Mouse (Mus musculus) c-Kit-positive CD71-positive TER-119-positive erythroid progenitor cells, embryonic 14.5 days (primary cell): ENCODE results near the gene Olfr472.
"Not testable (repeated sequence)": the region's sequence is repeated elsewhere in the genome, so short reads cannot be mapped to it uniquely, and the experiment has no call there.

Source experiments
- DNase-seq: peaks from one replicate; pipeline ENCODE4 v3.0.0-alpha.2; 2013; ENCODE audit warnings: low spot score

The Olfr472 gene

DNA sequence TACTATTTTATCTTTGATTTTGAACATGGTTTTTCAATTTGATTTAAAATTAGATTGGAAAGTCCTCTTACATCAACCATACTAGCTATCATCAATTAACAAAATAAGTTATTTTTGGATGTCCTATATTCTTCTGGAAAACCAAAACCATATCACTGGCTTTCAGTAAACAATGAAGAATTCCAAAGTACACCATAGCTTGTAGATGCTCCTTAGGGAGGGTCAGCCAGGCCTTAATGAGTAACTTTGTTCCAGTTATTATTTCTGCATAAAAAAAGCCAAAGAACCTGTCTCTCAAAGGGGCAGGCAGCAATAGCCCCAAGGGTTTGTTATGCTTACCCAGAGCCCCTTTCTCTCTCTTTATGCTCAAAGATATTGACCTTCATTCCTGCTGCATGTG, at the start of gene Olfr472:
Olfr472 (plus strand) TSS at position 301 of the 400 bp plus-strand sequence.
- no peak for DNase-seq

DNA sequence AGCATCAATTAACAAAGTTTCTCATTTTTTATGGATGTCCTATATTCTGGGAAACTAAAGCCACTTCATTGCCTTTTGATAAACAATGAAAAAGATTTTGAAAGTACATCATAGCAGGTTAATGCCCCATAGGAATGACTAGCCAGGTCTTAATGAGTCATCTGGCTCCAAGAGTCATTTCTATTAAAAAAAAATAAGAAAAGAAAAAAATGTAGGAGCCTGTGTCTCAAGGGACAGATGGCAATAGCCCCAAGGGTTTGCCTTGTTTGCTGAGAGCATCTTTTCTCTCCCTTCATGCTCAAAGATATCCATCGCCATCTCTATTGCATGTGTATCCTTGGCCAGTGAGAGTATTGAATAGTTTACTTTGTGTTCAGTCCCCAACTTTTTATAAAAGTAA, 32.4 kb downstream of the Olfr472 start, which contains the start of gene Olfr473:
Olfr473 (plus strand) TSS at position 301 of the 400 bp plus-strand sequence.
- no peak for DNase-seq

DNA sequence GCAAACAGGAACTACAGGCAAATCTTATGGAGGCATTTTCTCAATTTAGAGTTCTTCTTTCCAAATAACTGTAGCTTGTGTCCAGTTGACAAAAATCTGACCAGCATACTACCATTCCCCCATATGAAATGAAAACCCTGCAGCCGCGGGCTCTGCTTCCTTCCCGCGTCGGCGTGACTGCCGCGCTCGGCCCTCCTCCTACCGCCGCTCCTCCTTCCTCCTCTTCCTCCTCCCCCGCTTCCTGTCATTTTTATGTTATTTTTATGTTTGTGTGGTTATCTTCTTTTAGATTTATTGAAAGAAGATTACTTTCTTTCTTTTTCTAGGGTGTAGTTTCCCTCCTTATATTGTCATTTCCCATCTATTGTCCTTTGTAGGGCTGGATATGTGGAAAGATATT, 54.8 kb downstream of the Olfr472 start:
- DNase-seq = not testable (repeated sequence)

DNA sequence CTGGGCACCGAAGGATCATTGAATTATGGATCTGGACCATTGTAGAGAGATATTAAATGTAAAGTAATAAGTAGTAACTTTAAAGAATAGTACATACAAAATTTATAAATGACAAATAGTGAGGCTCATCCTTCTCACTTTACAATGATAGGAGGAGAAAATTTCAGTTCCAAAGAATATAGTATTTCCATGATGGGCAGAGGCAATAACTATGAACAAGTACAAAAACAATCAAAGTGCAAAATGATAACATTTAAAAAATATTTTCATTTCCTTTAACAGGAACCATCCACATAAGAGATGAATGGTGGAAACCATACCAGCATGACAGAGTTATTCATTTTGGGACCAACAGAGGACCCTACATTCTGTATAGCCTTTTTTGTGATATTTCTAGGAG, 56.6 kb downstream of the Olfr472 start, which contains the start of gene Olfr474:
Olfr474 (plus strand) TSS at position 301 of the 400 bp plus-strand sequence.
- no peak for DNase-seq
